Mouse (Mus musculus) kidney, postnatal 0 days (tissue): ENCODE data around the gene Gm11985. TPM values are rescaled to one million over a fixed set of nuclear protein-coding genes. Genes with fewer than 3 reads are reported as not detected.

Experiments
- ATAC-seq: fragments of 200-750 bp; cut with Nextera tagmentation; replicated peaks from 2 replicates; pipeline ENCODE4 v1.8.0; 2017; ENCODE audit warnings: low read depth, moderate number of reproducible peaks, moderate TSS enrichment, moderate library complexity; ENCODE audit not compliant: low FRiP score
- DNase-seq: peaks from one replicate; pipeline ENCODE4 v3.0.0-alpha.2; 2016; ENCODE audit warnings: low spot score
- H3K27ac ChIP-seq: fragments of 300-500 bp; sonication (generic); 2 replicates; pipeline ENCODE4 v1.5.1; 2014; ENCODE audit warnings: mild to moderate bottlenecking
- H3K27me3 ChIP-seq: fragments of 300-500 bp; sonication (generic); 2 replicates; pipeline ENCODE4 v1.6.1; 2014; ENCODE audit warnings: low read length, mixed read lengths; ENCODE audit not compliant: insufficient read depth
- H3K36me3 ChIP-seq: fragments of 300-500 bp; sonication (generic); 2 replicates; pipeline ENCODE4 v1.6.1; 2014; ENCODE audit warnings: low read length, mixed read lengths; ENCODE audit not compliant: insufficient read depth
- H3K4me1 ChIP-seq: fragments of 300-500 bp; sonication (generic); replicated peaks from 2 replicates; pipeline ENCODE4 v1.6.1; 2014; ENCODE audit warnings: antibody characterized with exemption, low read length, mixed read lengths; ENCODE audit not compliant: insufficient read depth
- H3K4me2 ChIP-seq: fragments of 300-500 bp; sonication (generic); 2 replicates; pipeline ENCODE4 v1.6.1; 2014; ENCODE audit warnings: mild to moderate bottlenecking, low read length, moderate library complexity, mixed read lengths
- H3K4me3 ChIP-seq: fragments of 300-500 bp; sonication (generic); replicated peaks from 2 replicates; pipeline ENCODE4 v1.5.1; 2014; ENCODE audit warnings: low read depth, low read length
- H3K9ac ChIP-seq: fragments of 300-500 bp; sonication (generic); 2 replicates; pipeline ENCODE4 v1.6.1; 2014; ENCODE audit warnings: low read depth, low read length
- H3K9me3 ChIP-seq: fragments of 300-500 bp; sonication (generic); replicated peaks from 2 replicates; pipeline ENCODE4 v1.6.1; 2016; ENCODE audit warnings: low read length, inconsistent platforms, mixed read lengths
- CTCF ChIP-seq: IDR thresholded peaks from 2 replicates; pipeline ENCODE4 v1.5.1; 2016; ENCODE audit warnings: antibody characterized with exemption, low read depth, mild to moderate bottlenecking, moderate library complexity
- WGBS: fragments of 180-500 bp; shearing (Covaris S2); extraction: QIAGEN DNeasy Blood & Tissue Kit; methylation state at CpG from one replicate; pipeline ENCODE4 v1.1.7; 2014; 5-methylcytosine and 5-hydroxymethylcytosine counted together
- polyA plus RNA-seq: library from polyadenylated mRNA; unstranded; fragments of >200 nt; fragmentation: Nextera tagmentation; extraction: Ambion mirVana; gene quantifications from 2 replicates; pipeline ENCODE4 v1.2.1, GENCODE M21; 2015

Gm11985 gene
- polyA plus RNA-seq, 1 experiment from 2014 or later = not detected

GRCm38 (mm10) chr11:7198481-7199256 is 10.3 kb upstream of the Gm11985 start:
- DNase-seq (no peak), ATAC-seq (no peak)
- Histone ChIP-seq H3K27ac (peak overlapping the region; percentile 78; the same call in 1 of the 2 replicates), H3K36me3 (no peaks in the 10 kb centered on the region), H3K9ac (peak overlapping the region; percentile 18; the same call in 1 of the 2 replicates), H3K4me2 (peak overlapping the region; percentile 37), H3K4me3 (0 out of 2 replicates have a peak overlapping the region, but pooled peaks have one; percentile 4), H3K27me3 (no peaks in the 10 kb centered on the region), H3K4me1 (peaks cover 17% of the 10 kb centered on the region; the same call in 1 of the 2 replicates), H3K9me3 (no peaks in the 10 kb centered on the region)
- TF ChIP-seq CTCF = no peak
- WGBS = 67% methylated on average over 10 of the region's 10 CpGs

DNA sequence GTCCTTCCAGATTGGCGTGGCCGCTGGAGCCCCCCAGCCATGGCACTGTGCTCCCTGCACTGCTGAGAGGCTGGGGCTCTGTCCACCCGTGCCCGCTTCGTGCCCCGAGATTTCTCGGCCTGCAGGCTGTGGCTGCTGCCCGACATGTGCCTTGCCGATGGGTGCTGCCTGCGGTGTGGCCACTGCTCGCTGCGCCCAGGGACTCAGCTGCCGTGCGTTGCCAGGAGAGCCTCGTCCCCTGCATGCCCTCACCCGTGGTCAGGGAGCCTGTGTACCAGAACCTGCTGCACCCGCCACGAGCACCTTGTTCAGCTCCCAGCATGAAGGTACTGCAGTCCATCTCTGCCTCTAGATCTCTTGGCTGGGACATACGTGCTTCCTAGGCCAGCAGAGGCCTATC is 9.6 kb upstream of the Gm11985 start:
- H3K4me3 ChIP-seq = 0 out of 2 replicates have a peak overlapping the region, but pooled peaks have one; percentile 4
- peak overlapping the region; percentile 18; the same call in 1 of the 2 replicates for H3K9ac ChIP-seq
- H3K27me3 ChIP-seq = no peaks in the 10 kb centered on the region
- no peak for TF ChIP-seq CTCF
- DNase-seq (no peak), ATAC-seq (peak; percentile 30; the same call in 1 of the 2 replicates)
- WGBS = 76% methylated on average over 19 of the region's 19 CpGs
- H3K9me3 ChIP-seq = no peaks in the 10 kb centered on the region
- peak overlapping the region; percentile 37 for H3K4me2 ChIP-seq
- peaks cover 17% of the 10 kb centered on the region; the same call in 1 of the 2 replicates for H3K4me1 ChIP-seq
- H3K27ac ChIP-seq = peak overlapping the region; percentile 78
- no peaks in the 10 kb centered on the region for H3K36me3 ChIP-seq

DNA sequence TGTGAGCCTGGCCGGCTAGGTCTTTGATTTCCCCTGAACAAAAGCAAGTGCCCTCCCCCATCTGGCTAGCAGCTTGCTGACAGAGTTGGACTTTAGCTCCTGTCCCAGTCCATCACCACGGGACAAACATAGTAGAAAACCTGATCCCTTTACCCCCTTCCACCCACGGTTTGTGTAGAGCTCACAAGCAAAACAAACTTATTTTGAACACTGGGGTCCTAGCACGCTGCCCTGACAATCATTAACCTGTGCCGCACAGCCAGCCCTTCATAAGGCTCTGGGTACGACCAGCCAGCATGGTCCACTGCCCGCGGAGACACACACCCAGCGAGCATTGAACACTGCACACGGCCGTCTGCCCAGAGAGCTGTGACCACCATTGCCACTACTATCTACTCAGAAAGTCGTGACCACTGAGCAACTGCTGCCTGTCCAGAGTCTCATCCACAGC is 9.1 kb upstream of the Gm11985 start, which contains the start of gene Igfbp1:
Gene Igfbp1, plus strand, starts transcription at position 292 of the 451 bp plus-strand sequence.
- Histone ChIP-seq H3K4me3 (0 out of 2 replicates have a peak within 1 kb of the TSS, but pooled peaks have one; percentile 4), H3K36me3 (no peaks in the 10 kb centered on the region), H3K4me1 (peaks cover 17% of the 10 kb centered on the region; the same call in 1 of the 2 replicates), H3K27me3 (no peaks in the 10 kb centered on the region), H3K9me3 (no peaks in the 10 kb centered on the region), H3K9ac (peak within 1 kb of the TSS; percentile 18; the same call in 1 of the 2 replicates), H3K4me2 (peak within 1 kb of the TSS; percentile 37), H3K27ac (peak within 1 kb of the TSS; percentile 78)
- ATAC-seq (peak; percentile 95), DNase-seq (peak; percentile 46)
- TF ChIP-seq CTCF = no peak
- whole genome bisulfite sequencing = 33% methylated on average over 12 of the region's 12 CpGs

- H3K4me3 ChIP-seq = no peak overlapping the region
- H3K27ac ChIP-seq = no peak overlapping the region
- H3K9me3 ChIP-seq = no peaks in the 10 kb centered on the region
- H3K9ac ChIP-seq = no peak overlapping the region
- WGBS = 73% methylated on average over 4 of the region's 4 CpGs
- no peaks in the 10 kb centered on the region for H3K27me3 ChIP-seq
- no peak for ATAC-seq
- DNase-seq = no peak
- peaks cover 17% of the 10 kb centered on the region; the same call in 1 of the 2 replicates for H3K4me1 ChIP-seq
- no peaks in the 10 kb centered on the region for H3K36me3 ChIP-seq
- no peak for TF ChIP-seq CTCF
- no peak overlapping the region for H3K4me2 ChIP-seq
Measured at GRCm38 (mm10) chr11:7195312-7195685, 6.9 kb upstream of the Gm11985 start.

DNA sequence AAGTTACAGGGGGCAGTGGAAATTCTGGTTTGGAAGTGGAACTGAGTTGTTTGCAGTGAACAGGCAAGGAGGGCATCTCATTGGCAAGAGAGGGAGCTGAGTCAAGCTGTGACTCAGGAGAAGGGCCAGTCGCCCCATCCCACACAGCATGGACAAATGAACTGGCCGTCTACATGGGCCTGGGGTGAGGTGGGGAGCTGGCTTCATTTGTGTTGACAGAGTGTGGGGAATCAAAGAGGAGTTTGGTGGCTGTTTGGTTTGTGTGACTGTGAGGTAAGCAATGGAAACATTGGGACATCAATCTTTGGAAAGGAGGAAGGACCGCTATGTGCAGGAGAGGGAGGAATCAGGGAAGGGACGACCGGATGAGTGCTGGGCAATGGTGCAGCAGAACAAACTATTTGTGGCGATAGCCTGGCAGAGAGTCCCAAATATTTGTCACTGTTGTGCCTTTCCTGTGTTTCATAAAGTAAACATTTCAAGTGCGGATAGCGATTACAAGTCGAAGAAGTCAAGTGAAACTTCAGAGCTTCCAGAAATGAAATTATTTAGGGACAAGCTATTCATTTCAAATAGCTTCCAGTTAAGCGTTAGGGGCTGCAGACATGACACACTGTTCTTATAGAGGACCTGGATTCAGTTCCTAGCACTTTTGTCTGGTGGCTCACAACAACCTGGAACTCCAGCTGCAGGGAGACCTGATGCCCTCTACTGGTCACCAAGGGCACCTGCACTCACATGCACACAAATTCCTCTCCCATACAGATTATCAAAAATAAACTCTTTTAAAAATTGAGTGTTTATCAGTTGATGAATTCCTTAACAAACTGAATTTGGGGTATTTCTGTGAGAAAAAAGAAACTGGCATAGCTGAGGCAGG is 6.3 kb upstream of the Gm11985 start:
- TF ChIP-seq CTCF = peak; percentile 19; the same call in 1 of the 2 replicates
- no peak for ATAC-seq
- H3K4me3 ChIP-seq = no peak overlapping the region

DNA sequence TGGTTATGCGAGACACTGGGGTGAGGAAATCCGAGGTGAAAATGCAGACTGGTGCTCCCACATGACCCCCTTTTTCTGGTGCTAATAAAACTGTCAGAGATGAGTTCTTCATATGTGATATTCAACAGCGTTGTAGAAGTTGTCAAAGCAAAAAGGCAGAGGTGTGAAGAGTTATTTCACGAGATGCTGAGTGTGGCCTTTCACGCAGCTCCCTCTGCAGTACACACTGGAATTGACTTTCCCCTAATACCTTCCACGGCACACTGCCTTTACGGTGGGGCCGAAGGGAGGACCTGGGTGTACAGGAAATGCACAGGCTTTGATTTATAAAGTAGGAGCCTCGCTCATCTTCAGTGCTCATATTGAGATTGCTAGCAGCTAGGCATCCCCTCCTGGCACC is 4.8 kb upstream of the Gm11985 start:
- TF ChIP-seq CTCF = 0 out of 2 replicates have a peak, but pooled peaks have one; percentile 15
- WGBS = 49% methylated on average over 9 of the region's 9 CpGs

More for the DNA sequence above, 6.3 kb upstream of the Gm11985 start:
- H3K27me3 ChIP-seq = no peaks in the 10 kb centered on the region
- DNase-seq = no peak
- H3K4me1 ChIP-seq = peaks cover 17% of the 10 kb centered on the region; the same call in 1 of the 2 replicates
- WGBS = 88% methylated on average over 10 of the region's 10 CpGs
- no peak overlapping the region for H3K9ac ChIP-seq
- H3K4me2 ChIP-seq = no peak overlapping the region
- no peak overlapping the region for H3K27ac ChIP-seq
- H3K9me3 ChIP-seq = no peaks in the 10 kb centered on the region
- no peaks in the 10 kb centered on the region for H3K36me3 ChIP-seq

More for the DNA sequence above, 4.8 kb upstream of the Gm11985 start:
- ATAC-seq (no peak), DNase-seq (no peak)
- H3K9ac ChIP-seq = no peak overlapping the region
- no peak overlapping the region for H3K4me3 ChIP-seq
- H3K27ac ChIP-seq = no peak overlapping the region
- H3K4me2 ChIP-seq = no peak overlapping the region
- no peaks in the 10 kb centered on the region for H3K27me3 ChIP-seq
- H3K4me1 ChIP-seq = peaks cover 16% of the 10 kb centered on the region; the same call in 1 of the 2 replicates
- no peaks in the 10 kb centered on the region for H3K36me3 ChIP-seq
- no peaks in the 10 kb centered on the region for H3K9me3 ChIP-seq
